Mouse (Mus musculus) spleen, adult 2 months (tissue): Measurements from ENCODE around the gene Gckr.

Experiments
- CTCF ChIP-seq: fragments of 200-500 bp; IDR thresholded peaks from 2 replicates; pipeline ENCODE4 v1.5.1; 2011; ENCODE audit warnings: mild to moderate bottlenecking, inconsistent platforms; ENCODE audit not compliant: insufficient read depth, insufficient read length, insufficient replicate concordance; ENCODE audit errors: extremely low read depth
- POLR2A ChIP-seq: fragments of 200-500 bp; IDR thresholded peaks from 2 replicates; pipeline ENCODE4 v1.6.1; 2011; ENCODE audit warnings: low read depth, low read length, inconsistent platforms

- TF ChIP-seq CTCF (no peak), POLR2A (no peak)
Measured at GRCm38 (mm10) chr5:31288655-31289054, 8.6 kb upstream of the Gckr start.
